Mouse (Mus musculus) urinary bladder, postnatal 10 days (tissue): ENCODE measurements around the gene Mrpl58.

Experiments used
- DNase-seq: peaks from one replicate; pipeline ENCODE4 v3.0.0; 2022; ENCODE audit warnings: low spot score

The Mrpl58 gene

DNA sequence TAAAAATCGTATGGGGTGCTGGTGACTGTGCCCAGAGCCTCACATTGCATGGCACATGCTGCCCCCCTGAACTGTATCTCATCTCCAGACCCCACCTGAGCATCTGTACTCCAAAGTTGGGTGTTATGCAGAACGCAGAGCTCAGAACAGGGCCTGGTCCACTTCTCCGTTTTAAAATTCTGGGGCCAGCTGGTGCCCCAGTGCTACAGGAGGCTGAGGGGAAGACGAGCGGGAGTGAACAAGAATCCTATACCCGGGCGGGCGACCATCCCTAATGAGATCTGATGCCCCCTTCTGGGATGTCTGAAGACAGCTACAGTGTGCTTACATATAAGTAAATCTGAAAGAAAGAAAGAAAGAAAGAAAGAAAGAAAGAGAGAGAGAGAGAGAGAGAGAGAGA, 57.4 kb downstream of the Mrpl58 start:
- no peak for DNase-seq

DNA sequence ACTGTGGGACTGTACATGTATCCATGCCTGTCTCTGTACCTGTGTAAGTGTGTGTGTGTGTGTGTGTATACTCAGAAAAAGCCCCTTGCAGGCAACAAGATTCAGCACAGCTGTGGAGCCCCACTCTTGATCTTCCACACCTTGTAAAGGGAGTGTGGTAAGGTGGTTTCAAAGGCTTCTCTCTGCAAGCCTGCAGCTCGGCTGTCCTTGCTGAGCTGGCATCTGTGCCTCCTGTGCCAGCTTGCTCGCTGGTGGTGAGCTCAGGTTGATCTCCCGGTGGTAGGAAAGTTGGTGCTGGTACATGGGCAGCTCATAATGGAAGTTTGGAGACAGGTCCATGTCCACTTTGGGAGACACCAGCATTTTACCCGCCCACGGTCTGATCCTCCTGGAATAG, 58.3 kb downstream of the Mrpl58 start:
- DNase-seq = no peak
